Mouse (Mus musculus) CD4-positive naive resting alpha-beta T cell, adult 76 days (primary cell): ENCODE measurements around the gene Iqch. TPM values are rescaled to one million over a fixed set of nuclear protein-coding genes. Genes with fewer than 3 reads are reported as not detected.

Experiments used
- total RNA-seq: library from RNA; stranded (reverse); gene quantifications from one replicate; pipeline ENCODE4 v1.2.4, GENCODE M21; 2023

The Iqch gene
- total RNA-seq: not detected

DNA sequence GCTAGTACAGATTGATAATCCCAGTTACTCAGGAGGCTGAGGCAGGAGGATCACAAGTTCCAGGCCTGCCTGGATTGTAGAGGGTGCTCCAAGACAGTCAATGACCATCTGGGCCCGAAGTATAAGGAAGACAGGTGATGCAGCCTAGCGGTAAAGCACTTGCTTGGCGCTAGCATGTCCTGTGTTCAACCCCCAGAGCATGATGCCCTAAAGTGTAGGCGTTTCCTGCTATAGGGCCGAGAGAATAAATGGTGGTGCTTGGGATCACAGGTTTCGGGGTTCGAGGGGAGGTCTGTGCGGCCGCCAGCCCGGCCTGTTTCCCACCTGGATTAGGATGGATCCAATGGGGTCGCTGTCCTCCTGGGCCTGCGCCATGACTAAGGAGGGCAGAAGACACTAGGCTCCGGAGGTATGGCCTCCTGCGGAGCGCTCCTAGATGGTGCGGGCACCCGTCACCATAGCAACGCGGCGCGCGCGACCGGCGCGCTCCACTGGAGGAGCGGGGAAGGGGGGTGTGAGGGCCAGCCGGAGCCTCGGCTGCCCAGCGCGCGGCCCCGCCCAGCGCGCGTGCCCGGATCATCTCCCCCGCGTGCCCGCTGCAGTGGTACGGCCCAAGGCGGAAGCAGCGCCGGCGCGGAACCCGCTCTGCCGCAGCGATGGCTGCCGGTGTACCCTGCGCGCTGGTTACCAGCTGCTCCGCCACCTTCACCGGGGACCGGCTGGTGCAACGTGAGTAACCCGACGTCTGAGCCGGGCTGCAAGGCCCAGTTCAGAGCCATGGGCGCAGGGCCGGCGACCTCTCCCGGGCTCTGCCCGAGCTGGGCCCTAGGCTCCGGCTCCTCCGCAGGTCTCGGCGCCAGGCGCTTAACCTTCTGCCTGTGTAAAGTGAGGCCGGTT is at the start of gene Iqch, which contains the start of gene Aagab:
TSS of gene Iqch (minus strand) at position 451 of the 897 bp plus-strand sequence.
TSS of gene Aagab (plus strand) at position 618 of the 897 bp plus-strand sequence.

DNA sequence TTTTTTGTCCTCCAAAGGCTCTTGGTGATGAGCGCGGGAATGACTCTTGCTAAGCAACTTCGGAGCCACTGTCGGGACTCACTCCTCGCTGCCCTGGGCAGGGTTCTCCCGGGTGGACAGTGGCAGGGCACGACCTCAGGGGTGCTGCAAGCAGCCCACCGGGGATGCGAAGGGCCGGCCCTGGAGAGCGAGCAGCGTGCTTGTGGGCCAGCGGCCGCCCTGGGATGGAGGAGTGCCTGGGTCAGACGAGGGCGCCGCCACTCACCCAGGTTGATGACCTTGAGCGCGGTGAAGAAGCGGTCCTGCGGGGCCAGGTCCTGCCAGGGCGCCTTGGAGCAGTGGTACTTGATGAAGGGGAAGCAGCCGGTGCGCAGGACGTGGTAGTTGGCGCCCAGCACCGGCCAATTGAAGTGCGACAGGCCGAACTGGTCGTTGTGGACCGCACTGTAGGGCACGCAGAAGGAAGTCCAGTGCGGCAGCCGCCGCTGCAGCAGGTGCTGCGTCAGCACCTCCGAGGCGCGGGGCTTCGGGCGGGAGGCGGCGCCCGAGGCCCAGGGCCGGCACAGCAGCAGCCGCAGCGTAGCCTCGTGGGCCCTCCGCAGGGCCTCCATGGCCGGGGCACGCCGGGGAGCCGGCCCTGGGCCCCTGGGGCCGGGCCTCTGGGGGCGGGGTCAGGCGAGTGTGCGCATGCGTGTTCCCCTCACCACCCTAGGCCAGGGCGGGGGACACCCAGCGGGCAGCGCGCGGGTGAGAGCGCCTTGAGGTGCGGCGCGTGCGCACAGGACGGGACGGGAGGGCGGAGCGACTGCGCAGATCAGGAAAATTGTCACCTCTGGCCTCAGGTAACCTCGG is 203.5 kb downstream of the Iqch start, which contains the start of gene 2300009A05Rik:
TSS of gene 2300009A05Rik (minus strand) at position 636 of the 852 bp plus-strand sequence.

DNA sequence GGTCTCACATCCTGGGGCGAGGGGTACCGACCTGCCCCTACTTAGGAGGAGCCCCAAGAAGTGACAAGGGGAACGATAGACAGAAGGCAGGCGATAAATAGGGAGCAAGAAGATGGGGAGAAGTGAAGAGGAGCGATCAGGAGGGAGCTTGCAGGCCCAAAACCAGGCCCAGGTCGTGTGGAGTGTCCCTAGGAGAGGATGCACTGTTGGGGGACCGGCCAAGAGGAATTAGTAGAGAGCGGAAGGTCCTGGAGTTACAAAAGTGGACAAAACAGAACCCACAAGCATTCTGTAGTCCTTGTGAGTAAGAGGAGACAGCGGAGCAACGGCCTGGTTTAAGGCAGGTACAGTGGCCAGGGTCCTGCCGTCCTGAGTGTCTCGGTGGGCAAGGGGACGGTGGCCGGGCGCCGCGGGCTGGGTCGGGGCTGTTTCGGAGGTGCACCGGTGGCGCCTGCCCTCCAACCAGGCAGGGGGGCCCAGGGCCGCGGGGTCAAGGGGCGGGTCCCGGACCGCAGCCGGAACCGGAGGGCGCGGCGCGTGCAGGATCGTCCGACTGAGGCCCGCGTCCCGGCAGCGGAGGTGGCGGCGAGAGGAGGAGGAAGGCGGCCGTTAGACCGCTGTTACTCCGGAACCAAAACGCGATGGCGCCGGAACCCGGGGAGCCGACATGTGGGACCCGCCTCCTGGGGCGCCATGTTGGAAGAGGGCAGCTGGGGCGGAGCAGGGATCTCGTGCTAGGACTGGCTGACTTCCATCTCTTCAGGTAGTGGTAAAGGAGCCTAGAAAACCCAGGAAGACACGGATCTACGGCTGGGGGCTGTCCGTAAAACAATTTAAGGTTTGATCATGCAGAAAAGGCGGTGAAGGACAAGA is 224.8 kb downstream of the Iqch start, which contains the start of gene Map2k5:
TSS of gene Map2k5 (minus strand) at position 633 of the 873 bp plus-strand sequence.

Other genes with a start within 250 kb of the Iqch start
- gene Map2k5, start 224.6 kb downstream of the Iqch start, total RNA-seq: 43.5 TPM
- gene 2300009A05Rik, start 203.2 kb downstream of the Iqch start, total RNA-seq: 18.7 TPM
- gene Aagab, start 167 bp upstream of the Iqch start, total RNA-seq: 20.1 TPM
- gene Smad3, start 155.5 kb upstream of the Iqch start, total RNA-seq: 54.8 TPM